Mouse (Mus musculus): ENCODE results near the gene Irf8. TPM values are rescaled to one million over a fixed set of nuclear protein-coding genes. Genes with fewer than 3 reads are reported as not detected.

Gene Irf8
- 97.9 and 117 TPM in 2 replicates for total RNA-seq (2017)

DNA sequence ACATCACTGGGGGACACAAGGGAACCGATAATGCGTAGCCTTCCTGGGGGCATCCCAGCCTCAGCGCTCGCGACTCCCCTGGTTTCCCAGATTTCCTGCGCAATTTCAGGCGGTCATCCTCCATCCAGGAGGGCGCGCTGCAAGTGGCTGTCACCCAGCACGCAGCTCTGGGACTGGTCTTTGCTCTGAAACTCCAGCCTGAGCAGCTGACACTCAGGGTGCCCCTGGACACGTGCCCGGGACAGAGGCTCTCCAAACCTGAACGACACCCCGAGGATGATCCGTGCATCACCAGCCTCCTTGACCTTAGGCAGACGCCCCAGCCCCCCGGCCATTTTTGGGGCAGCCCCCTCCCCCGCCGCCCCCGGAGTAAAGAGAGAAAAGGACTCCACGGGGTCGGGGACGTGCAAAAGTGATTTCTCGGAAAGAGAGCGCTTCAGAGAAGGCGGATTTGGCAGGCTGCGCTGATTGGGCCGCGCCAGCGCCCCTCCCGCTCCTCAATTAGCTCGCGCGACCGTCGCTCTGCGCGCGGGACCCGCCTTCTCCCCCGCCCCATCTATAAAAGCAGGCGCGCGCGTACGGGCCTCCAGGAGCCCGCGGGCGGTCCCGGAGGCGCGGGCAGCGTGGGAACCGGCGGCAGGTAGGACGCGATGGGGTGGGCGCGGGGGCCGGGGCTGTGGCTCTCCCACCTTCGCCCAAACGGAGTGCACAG lies at the start of gene Irf8:
TSS of gene Irf8 (plus strand) at position 589 of the 712 bp plus-strand sequence.
- ATAC-seq (replicated peaks; ENCODE audit: low read depth, poor library complexity, severe bottlenecking) = peak; percentile 95

DNA sequence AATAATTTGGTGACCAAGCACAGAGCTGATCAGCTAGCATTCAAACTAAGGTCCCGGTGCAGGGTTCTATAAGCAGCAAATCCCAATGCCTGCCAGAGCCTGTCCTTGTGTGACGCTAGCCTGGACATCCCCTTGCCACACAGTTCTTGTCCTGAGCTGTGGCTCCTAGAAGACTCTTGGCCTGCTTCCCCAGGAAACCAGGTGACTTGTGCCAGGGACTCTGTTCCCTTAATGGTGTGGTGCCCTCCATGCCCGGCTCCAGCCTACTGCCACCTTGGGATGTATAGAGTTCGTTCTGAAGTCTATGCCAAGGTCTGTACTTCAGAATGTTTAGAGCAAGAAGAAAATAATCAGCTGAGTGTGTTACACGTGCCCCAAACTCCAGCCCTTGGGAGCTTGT lies 49.6 kb upstream of the Irf8 start:
- no peak for ATAC-seq (replicated peaks; ENCODE audit: low read depth, poor library complexity, severe bottlenecking)

DNA sequence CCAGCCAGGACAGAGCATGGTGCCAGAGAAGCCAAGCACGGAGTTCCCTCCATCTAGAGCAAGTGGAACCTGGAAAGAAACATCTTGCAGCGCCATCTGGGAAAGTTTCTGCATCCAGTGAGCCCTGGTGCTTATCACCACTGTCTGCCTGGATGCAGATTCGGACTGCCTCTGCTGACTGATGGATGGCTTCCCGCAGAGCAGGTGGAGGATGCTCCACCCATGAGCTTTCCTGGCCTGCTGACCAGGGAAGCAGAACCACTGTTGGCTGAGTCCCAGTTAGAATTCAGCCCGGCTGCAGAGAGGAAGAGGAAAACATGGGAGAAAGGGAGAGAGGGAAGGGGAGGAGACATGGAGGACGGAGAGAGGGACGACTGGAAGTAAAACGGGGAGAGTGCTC lies 48.4 kb upstream of the Irf8 start:
- ATAC-seq (replicated peaks; ENCODE audit: low read depth, poor library complexity, severe bottlenecking) = no peak

DNA sequence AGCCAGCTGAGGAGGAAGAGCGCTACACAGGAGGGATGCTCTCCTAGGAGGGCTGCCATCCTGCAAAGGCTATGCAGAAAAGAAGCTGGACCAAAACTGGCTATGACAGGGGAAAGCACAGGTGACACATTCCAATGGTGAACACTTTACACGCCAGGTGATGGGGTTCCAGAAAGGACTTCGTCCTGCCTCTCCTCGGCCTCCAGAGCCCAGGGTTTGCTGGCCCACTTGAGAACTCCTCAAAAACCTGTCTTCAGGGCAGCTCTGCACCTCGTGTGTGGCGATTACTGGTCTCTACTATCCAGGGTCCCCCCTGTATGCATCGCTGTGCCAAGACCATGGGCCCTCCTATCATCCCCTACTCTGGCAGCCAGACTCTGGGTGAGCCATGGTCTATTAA lies 47.6 kb upstream of the Irf8 start:
- ATAC-seq (replicated peaks; ENCODE audit: low read depth, poor library complexity, severe bottlenecking) = no peak

DNA sequence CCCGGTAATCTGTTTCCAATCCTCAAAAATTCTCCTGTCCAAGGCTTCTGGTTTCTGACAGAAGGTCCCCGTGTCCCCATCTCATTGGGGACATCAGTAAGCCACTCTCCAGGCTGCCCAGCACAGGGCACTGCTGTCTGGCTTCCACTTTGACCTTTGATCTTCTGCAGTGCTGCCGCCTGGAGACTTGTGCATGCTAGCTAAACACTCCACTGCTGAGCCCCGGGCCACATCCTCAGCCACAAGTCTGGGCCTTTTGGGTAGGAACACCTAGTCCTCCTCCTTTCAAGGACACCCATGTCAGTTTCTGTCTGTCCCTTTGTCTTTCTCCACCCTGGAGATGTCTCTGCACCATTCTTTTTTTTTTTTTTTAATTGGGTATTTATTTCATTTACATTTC lies 43.2 kb upstream of the Irf8 start:
- no peak for ATAC-seq (replicated peaks; ENCODE audit: low read depth, poor library complexity, severe bottlenecking)

DNA sequence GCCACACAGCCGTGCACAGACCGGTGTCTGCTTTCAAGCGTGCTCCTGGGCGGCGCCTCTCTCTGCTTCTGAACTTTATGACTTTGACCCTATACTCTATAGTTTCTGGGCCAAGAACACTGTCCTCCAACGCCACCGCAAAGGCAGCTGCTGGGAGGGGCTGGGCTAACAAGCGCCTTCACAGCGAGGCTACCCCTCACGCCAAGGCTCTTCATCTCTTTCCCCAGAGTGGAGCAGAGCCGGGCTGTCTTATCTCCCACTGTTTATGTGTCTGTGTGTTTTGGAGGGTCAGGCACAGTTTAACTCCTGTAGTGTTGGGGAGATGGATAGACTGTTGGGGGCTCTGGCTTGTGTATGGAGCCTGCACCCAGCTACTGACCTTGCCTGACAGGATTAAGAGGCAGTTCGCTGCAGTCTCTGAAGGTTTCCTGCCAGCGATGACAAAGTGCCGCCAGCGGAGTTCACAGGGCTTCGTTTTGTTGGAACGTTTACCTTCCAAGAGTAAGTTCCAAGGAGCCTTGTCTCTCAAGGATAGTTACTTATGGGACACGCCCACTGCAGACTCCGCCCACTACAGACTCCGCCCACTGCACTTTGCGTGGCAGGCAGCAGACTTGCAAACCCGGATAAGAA lies 42.2 kb upstream of the Irf8 start:
- peak; percentile 57 for ATAC-seq (replicated peaks; ENCODE audit: low read depth, poor library complexity, severe bottlenecking)

DNA sequence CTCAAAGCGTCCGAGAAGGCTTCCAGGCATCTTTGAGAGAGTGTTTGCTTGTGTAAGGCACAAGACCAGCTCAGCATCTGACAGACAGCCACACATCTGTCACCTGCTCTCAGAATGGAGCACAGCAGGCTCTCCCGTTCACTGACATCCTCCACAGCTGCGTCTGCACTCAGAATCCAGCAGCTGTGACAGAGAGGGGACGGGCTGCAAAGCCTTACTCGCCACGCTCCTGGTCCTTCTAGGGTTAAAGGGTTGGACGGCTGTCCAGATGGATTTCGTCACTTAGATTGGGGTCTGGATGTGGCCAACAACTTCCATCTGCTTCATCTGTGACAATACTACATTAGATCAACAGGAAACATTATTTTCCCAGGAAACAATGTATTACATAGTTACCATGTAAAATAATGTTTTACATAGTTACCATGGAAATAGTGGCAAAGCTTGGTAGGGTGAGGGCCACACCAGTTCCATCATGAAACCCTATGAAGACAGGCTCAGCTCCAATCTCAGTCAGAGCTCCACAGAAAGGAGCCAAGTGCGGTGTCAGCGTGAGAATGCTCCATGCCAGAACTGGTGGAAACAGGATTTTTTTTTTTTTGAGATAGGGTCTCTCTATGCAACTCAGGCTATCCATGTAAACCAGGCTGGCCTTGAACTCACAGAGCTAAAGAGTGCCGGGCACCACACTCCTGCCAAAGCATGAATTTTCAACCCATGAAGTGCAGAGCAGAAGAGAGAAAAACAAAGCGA lies 39.6 kb upstream of the Irf8 start:
- peak; percentile 6; the same call in 1 of the 2 replicates for ATAC-seq (replicated peaks; ENCODE audit: low read depth, poor library complexity, severe bottlenecking)

DNA sequence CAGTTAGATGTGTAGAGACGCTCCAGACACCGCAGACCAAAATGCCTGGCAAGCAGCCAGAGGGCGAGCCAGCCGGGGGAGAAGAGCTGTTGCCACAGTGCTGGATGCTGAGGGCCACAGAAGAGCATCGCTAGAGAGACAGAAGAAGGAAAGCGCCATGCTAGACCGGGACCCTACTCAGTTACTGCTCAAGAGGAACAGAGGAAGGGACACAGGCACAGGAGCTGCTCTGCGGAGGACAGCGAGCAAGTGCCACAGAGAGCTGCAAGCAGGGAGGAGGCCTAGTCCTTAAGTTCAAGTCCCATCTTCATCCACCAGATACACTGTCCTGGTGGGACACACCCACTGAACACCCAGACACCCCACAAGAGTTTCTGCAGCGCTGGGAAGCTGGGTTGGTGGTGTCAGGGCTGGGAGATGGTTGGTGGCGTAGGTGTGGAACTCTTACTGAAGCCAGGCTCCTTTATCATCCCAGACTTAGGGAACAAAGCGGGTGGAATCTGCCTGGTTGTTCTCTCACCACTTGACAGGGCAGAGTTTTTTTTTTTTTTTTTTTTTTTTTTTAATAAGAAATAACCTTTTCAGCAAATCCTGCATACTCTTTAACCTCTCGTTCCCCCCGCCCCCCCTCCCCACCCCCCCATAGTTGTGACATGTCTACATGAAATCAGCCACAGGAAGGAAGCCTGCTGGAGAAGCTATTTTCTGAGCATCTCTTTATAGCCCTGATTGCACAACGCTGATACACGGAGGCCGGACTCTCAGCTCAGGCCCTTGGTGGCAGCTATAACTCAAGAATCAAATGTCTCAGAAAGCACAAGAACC lies 38.8 kb upstream of the Irf8 start:
- ATAC-seq (replicated peaks; ENCODE audit: low read depth, poor library complexity, severe bottlenecking) = peak; percentile 64

DNA sequence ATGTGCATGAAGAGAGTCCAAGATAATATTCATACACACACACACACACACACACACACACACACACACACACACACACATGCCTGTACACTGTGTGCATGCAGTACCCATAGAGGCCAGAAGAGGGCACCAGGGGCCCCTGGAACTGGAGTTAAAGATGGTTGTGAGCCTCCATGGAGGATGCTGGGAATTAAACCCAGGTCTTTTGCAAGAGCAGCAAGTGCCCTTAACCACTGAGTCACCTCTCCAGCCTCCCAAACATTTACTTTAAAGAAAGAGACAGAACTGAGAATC lies 38.2 kb upstream of the Irf8 start:
- ATAC-seq (replicated peaks; ENCODE audit: low read depth, poor library complexity, severe bottlenecking) = no peak

DNA sequence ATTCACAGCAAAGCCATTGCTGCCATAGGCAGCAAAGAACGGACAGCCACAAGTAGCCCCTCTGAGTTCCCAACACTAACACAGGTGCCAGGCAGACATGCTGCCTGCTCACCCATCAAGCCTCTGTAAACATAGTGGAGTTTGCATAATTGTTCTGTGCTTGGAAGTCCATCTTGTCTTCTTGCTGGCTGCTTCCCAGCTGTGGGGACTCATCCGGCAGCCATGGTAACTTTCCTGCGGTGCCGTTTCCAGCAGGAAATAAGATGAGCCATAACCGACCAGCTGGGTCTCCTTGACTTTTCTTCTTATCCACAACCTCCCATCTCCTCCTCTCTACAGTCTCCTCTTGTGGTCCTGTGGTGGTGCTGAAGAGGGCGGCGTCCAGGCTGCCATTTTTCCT lies 37.7 kb upstream of the Irf8 start:
- ATAC-seq (replicated peaks; ENCODE audit: low read depth, poor library complexity, severe bottlenecking) = no peak

DNA sequence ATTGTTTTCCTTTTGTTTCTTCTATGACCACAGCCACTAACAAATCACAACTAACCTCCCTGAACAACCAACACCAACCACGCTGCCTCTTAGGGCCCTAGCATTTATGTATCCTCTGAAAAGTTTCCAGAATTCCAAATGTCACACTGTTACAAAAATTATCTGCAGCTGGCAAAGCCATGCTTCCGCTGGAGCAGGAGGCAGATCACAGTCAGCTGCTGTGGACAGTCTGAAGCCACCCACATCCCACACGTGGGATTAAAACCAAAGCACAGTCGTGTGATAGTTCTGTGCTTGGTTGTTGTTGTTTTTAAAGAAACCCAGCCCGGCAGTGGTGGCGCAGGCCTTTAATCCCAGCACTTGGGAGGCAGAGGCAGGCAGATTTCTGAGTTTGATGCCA lies 37.1 kb upstream of the Irf8 start:
- no peak for ATAC-seq (replicated peaks; ENCODE audit: low read depth, poor library complexity, severe bottlenecking)

DNA sequence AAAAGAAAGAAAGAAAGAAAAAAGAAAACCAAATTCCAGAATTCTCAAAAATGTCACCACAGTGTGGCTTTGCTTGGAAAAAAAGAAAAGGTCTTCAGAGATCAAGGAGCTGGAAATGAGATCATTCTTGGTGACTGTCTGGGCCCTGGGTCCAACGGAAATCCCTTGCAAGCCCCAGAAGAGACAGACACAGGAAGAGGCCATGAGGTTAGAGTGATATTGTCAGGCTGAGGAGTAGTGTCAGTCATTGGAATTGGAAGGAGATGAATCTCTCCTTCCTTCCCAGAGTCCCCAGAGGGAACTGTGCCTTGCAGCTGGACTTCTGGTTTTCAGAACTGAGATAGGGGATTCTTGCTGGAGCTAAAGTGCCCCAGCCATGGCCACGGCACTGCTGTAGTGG lies 36.6 kb upstream of the Irf8 start:
- ATAC-seq (replicated peaks; ENCODE audit: low read depth, poor library complexity, severe bottlenecking) = no peak

DNA sequence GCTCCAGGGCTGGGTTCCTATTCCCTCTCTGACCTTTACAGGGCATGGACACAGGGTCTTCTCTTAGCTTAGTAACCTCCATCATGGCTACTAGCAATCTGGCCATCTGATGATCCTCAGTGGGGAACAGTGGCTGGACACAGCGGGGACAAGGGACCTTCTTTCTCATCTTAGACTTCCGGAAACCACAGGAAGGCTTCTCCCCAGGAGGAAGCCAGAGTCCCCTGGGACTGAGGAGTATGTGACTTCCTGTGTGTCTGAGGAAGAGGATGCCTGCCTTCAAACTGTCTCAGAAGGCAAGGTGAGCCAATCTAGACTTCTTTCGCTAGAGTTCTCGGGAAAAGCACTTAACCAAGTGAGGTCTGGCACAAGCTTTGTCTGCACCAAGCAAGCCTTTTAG lies 36.1 kb upstream of the Irf8 start:
- ATAC-seq (replicated peaks; ENCODE audit: low read depth, poor library complexity, severe bottlenecking) = no peak

DNA sequence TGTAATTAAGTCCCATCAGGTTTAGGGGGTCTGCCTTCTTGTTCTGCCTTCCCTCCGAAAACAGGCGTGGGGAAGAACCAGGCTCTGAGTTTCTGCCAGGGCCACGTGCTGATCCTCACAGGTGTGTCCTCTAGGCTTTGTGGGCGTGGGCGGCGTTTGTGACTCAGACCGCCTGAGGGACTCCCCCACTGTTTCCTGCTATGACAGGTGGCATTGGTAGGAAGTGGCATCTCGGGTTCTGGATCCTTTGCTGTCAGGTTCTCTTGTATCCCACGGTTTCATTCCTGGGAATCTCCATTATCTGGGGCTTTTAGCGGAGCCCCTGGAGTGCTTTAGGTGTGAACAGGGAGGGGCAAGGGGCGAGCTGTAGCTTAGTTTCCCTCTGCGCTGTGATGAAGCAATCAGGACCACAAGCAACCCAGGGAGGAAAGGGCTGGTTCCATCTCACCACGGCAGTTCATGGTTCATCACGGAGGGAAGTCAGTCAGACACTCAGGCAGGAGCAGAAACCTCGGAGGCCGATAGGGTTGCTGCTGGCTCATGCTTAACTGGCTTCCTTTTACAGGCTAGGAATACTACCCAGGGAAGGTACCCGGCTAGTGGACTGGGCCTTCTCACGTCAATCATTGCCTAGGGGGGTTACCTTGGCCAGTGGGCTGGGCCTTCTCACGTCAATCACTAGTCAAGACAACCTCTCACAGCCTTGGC lies 34.2 kb upstream of the Irf8 start:
- ATAC-seq (replicated peaks; ENCODE audit: low read depth, poor library complexity, severe bottlenecking) = peak; percentile 74

DNA sequence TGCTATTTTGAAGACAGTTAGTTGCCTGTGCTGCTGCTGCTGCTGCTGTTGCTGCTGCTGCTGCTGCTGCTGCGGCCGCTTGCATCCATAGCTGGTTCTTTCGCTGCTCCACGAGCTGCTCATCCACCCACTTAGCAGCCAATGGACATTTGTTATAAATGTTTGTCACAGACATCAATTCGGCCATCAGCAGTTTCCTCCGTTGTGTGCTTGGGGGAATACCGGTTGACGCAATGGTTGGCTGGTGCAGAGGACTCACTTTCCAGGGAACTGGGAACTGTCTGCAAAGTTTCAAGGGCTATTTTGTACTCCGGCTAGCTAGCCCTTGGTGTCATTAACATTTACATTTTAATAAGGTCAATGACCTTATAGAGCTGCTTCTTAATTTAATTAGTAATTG lies 32.0 kb upstream of the Irf8 start:
- ATAC-seq (replicated peaks; ENCODE audit: low read depth, poor library complexity, severe bottlenecking) = no peak

DNA sequence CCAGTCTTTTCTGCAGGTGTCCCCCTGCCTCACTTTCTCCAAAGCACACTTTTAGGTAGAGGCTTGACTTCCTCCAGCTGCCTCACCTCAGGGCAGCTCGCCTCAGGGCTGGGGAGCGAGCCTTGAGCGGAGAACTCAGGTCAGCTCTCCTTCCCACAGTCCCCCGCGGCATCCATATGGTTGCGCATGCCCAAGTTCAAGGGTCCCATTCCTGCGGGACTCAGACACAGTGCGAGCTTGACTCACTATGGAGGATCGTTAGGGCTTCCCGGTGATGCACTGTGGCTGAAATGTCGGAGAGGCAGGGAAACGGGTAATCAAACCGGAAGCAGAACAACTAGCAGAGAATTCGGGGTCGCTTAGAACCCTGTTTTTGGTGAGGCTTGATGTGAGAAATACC lies 31.0 kb upstream of the Irf8 start:
- ATAC-seq (replicated peaks; ENCODE audit: low read depth, poor library complexity, severe bottlenecking) = no peak

DNA sequence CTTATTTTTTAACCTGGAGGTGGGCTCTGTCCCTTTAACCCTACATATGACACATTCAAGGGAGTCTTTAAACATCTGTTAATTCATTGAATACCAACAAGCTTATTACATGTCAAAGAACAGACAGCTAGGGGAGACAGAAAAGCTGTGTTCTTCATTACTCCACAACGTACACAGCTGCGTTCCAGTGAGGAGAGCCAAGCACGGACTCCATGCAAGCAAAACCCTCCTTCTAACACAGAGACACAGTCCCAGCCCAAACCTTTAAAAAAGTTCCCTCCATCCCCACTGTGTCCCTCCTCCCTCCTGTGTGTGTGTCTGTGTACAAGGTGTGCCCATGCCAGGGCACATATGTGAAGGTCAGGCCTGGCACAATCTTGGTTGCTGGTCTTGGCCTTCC lies 30.0 kb upstream of the Irf8 start:
- no peak for ATAC-seq (replicated peaks; ENCODE audit: low read depth, poor library complexity, severe bottlenecking)

DNA sequence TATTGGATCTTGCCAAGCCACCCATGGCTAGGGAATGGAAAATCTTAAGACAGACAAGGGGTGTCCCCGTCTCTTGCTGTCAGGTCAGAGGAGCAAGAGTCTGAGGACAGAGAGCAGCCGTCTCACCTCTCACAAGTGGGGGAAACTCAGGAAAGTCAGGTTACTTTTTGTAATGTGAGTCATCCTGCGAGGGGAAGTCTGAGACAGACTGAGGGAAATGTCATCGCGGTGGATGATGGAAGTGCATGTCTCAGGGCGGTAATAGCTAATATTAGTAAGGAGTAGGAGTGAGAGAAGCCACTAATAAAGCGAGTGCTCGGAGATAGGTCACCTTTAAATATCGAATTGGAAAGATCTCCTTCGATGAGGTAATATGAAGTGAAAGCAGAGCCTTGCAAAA lies 27.0 kb upstream of the Irf8 start:
- no peak for ATAC-seq (replicated peaks; ENCODE audit: low read depth, poor library complexity, severe bottlenecking)

DNA sequence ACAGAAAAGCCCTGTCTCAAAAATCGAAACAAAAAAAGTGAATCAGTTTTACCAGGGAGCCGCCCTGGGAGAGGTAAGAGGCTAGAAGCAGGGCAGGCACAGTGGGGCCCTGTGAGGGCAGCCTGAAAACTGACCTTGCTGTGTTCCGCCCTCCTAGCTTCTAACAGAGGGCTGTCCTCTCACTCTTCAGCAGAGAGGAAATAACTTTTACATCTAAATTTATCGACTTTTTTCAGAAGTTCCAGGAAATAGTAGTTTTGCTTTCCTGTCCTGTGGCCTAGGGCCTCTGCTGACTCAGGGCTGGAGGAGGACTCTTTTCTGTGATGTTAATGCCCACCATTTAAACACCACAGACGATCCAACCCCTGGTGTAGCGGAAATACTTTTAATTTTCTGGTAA lies 21.0 kb upstream of the Irf8 start:
- ATAC-seq (replicated peaks; ENCODE audit: low read depth, poor library complexity, severe bottlenecking) = peak; percentile 68

DNA sequence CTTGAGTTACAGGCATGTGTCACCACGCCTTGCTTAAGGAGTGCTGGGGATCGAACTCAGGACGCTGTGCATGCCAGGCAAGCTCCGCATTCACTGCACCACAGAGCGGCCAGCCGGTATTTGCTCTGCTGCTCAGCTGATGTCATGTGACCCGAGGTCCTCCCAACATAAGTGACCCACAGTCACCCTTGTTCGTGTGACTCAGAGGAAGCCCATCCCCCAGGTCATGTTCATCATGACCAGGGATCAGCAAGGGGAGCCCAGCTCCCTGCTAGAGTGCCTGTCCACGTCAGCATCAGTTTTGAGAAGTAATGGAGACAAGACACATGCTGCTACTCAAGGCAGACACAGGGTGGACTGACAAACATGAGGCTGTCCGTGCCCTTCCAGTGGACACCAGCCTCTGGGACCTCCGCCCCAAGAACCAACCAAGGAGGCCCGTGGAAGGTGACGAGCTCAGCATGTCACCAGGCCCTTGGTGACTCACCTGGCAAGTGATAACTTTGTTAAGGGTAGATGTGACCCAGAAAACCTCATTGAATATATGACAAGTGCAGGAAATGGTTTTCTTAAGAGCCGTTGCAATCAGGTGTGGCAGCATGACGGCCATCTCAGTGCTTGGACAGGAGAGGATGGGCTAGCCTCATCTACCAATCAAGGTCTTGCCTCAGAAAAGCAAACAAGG lies 20.0 kb upstream of the Irf8 start:
- no peak for ATAC-seq (replicated peaks; ENCODE audit: low read depth, poor library complexity, severe bottlenecking)
